Mouse (Mus musculus) limb, embryonic 10.5 days (tissue): ENCODE data around the gene Gtf2f2. TPM values are rescaled to one million over a fixed set of nuclear protein-coding genes. Genes with fewer than 3 reads are reported as not detected.

ENCODE experiments used
- DNase-seq: peaks from one replicate; pipeline ENCODE4 v3.0.0-alpha.2; 2017; ENCODE audit warnings: low spot score
- H3K27ac ChIP-seq: fragments of 300-500 bp; sonication (generic); 2 replicates; pipeline ENCODE4 v1.5.1; 2016; ENCODE audit warnings: mild to moderate bottlenecking
- H3K27me3 ChIP-seq: fragments of 300-500 bp; sonication (generic); 2 replicates; pipeline ENCODE4 v1.6.1; 2016; ENCODE audit warnings: low read depth, mild to moderate bottlenecking; ENCODE audit not compliant: poor library complexity, severe bottlenecking
- H3K36me3 ChIP-seq: fragments of 300-500 bp; sonication (generic); 2 replicates; pipeline ENCODE4 v1.6.1; 2016; ENCODE audit warnings: mild to moderate bottlenecking, moderate library complexity
- H3K4me1 ChIP-seq: fragments of 300-500 bp; sonication (generic); 2 replicates; pipeline ENCODE4 v1.6.1; 2016
- H3K4me3 ChIP-seq: fragments of 300-500 bp; sonication (generic); 2 replicates; pipeline ENCODE4 v1.5.1; 2016; ENCODE audit warnings: mild to moderate bottlenecking, moderate library complexity
- H3K9me3 ChIP-seq: fragments of 300-500 bp; sonication (generic); replicated peaks from 2 replicates; pipeline ENCODE4 v1.6.1; 2016; ENCODE audit warnings: mild to moderate bottlenecking
- WGBS: fragments of 180-500 bp; shearing (Covaris S2); methylation state at CpG from one replicate; pipeline ENCODE4 v1.1.7; 2016; 5-methylcytosine and 5-hydroxymethylcytosine counted together
- polyA plus RNA-seq: library from polyadenylated mRNA; unstranded; fragments of >200 nt; fragmentation: Nextera tagmentation; extraction: Ambion mirVana; gene quantifications from 2 replicates; pipeline ENCODE4 v1.2.1, GENCODE M21; 2016

Gene Gtf2f2
- polyA plus RNA-seq = 60.1 and 67.9 TPM in 2 replicates

DNA sequence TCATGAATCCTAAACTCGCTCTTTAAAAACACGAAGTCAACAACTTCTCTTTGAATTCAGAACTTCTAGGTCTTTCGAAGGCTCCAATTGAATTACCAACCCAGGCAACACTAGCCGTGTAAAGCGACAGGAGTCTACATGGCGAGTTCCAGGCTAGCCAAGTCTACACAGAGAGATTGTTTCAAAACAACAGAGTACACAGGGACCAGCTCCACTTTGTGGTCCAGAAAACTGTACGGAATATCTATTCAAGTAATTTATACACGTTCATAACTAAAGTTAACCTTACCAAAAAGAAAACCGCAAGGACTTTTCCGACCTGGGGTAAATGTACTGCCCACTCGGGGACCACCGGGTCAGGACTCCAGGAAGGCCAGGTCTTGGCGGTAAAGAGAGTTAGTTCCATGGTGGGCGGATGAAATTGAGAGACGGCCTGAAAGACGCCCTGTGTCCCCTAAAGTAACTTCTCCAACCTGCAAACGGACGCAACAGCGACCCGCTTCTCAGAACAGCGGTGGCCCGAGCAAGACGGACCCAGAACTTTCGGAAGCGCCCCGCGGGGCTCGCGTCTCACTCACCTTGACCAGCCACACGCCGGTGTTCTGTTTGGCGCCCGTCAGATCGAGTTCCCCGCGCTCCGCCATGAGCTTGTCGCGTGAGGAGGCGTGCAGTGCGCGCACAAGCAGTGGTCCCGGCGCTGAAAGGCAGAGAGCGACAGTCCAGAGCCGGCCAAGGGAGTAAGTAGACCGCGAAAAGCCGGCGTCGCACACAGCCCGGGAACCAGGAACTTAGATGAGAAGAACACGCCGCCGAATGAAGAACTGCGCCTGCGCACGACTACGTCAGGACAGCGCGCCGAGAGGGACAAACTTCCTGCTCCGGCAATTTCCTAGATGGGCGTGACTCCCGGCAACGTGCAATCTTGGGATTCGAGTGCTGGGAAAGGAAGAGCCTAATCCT lies at the start of gene Gtf2f2:
Gene Gtf2f2, minus strand, starts transcription at position 764 of the 960 bp plus-strand sequence.
- Histone ChIP-seq H3K9me3 (no peaks in the 10 kb centered on the region), H3K27me3 (no peaks in the 10 kb centered on the region), H3K4me3 (peak within 1 kb of the TSS; percentile 94), H3K27ac (peak within 1 kb of the TSS; percentile 89), H3K36me3 (peaks cover 19% of the 10 kb centered on the region), H3K4me1 (peaks cover 21% of the 10 kb centered on the region)
- WGBS = 1% methylated on average over 67 of the region's 67 CpGs
- DNase-seq = peak; percentile 97

DNA sequence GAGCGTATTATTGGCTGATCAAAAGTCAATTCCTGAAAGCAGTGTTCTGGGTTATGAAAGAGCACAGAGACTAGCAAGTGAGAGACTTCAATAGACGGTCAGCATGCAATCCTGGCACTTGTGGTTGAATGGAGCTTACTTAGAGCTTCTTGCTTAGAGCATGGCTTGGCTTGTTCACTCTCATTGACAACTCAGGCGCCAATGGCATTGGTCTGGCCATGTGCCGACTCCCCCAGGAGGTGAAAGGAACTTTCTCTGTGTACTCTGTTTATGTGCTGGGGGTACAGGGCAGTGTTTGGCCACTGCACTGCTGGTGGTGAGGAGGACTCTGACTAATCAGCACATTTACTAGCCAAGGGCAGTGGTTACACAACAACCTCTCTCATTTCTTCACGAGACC lies 48.8 kb upstream of the Gtf2f2 start:
- no peak for DNase-seq
- 77% methylated on average over 5 of the region's 5 CpGs for WGBS
- Histone ChIP-seq H3K4me3 (no peak overlapping the region), H3K27ac (no peak overlapping the region), H3K4me1 (peaks cover 10% of the 10 kb centered on the region), H3K9me3 (no peaks in the 10 kb centered on the region), H3K27me3 (no peaks in the 10 kb centered on the region), H3K36me3 (no peaks in the 10 kb centered on the region)

DNA sequence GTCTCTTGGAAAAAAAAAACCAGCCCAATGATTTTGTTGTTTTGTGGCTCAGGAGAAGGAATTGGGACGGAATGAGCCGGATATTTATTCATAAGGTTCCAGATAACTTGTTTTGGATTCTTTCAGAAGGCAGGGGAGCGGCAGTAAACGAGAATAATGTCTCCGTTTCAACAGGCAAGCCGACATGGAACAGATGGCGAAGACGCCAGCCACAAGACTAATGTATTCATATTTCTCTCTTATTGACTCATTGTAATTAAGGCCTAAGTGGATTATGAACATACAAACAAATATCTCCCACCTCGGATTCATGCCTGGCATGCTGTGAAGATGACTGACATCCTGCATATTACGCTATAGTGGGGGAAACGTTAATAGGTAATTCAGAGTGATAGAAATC lies 43.1 kb upstream of the Gtf2f2 start:
- no peaks in the 10 kb centered on the region for H3K9me3 ChIP-seq
- DNase-seq = no peak
- no peak overlapping the region for H3K27ac ChIP-seq
- WGBS = 92% methylated on average over 11 of the region's 11 CpGs
- H3K4me1 ChIP-seq = no peaks in the 10 kb centered on the region
- H3K4me3 ChIP-seq = no peak overlapping the region
- no peaks in the 10 kb centered on the region for H3K27me3 ChIP-seq
- H3K36me3 ChIP-seq = no peaks in the 10 kb centered on the region

DNA sequence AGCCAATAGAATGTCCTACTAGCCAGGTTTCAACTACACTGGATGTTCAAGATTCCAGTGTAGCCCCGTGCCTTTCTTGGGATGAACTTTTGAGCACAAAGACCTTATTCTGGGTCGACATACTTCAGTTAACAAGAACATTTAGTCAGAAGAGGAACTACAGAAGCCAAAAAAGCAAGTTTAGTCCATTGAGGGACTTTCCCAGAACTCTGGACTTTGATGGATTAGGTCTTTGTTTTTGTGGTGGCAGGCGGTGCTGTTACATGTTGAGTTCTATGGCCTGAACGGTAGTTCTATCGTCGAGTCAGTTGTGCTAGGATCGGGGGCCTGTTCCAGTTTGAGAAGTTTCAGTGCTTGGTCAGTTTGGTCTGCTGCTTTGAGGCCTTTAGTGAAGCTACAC lies 41.3 kb upstream of the Gtf2f2 start:
- no peaks in the 10 kb centered on the region for H3K4me1 ChIP-seq
- H3K27ac ChIP-seq = no peak overlapping the region
- no peaks in the 10 kb centered on the region for H3K9me3 ChIP-seq
- H3K4me3 ChIP-seq = no peak overlapping the region
- no peak for DNase-seq
- WGBS = 88% methylated on average over 7 of the region's 7 CpGs
- no peaks in the 10 kb centered on the region for H3K27me3 ChIP-seq
- no peaks in the 10 kb centered on the region for H3K36me3 ChIP-seq

DNA sequence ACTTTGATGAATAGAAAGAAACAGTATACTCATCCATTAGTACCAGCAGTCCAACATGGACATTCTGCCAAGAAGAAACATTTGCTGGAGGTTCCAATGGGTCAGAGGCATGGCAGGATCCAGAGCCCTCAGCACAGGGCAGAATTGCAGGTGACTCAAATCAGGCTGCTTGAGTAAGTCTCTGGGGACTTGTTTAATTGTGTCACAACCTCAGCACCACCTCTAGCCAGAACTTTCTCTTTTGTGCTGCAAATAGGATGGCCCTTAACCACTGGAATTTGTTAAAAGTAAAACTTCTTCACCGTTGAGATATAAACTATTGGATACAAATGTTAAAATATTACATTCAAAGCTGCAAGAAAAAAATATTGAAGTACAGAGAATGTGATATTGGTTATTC lies 35.1 kb upstream of the Gtf2f2 start:
- WGBS = 65% methylated on average over 1 of the region's 1 CpGs
- Histone ChIP-seq H3K36me3 (no peaks in the 10 kb centered on the region), H3K4me3 (no peak overlapping the region), H3K4me1 (peaks cover 4% of the 10 kb centered on the region; the same call in 1 of the 2 replicates), H3K27me3 (no peaks in the 10 kb centered on the region), H3K27ac (no peak overlapping the region), H3K9me3 (no peaks in the 10 kb centered on the region)
- no peak for DNase-seq

DNA sequence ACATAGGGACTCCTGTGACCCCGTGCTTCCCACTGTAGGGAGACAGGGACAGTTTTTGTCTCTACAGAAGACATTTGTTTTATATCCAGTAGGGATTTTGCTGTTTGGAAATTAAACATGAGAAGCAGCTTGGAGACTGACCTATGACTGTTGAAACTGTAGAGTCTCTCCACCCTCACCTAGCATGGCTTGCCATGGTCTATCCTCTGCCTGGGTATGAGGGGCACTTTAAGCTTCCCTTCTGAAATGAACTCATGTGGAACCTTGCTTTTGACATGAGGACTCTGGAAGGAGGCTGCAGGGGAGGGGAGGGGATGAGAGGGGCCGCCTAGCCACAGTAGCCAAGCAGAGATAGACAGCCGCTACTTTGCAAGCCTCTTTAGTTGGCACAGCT lies 33.5 kb upstream of the Gtf2f2 start:
- Histone ChIP-seq H3K27me3 (no peaks in the 10 kb centered on the region), H3K27ac (no peak overlapping the region), H3K4me1 (peaks cover 4% of the 10 kb centered on the region; the same call in 1 of the 2 replicates), H3K4me3 (no peak overlapping the region), H3K36me3 (no peaks in the 10 kb centered on the region), H3K9me3 (no peaks in the 10 kb centered on the region)
- WGBS = 73% methylated on average over 3 of the region's 3 CpGs
- DNase-seq = no peak

DNA sequence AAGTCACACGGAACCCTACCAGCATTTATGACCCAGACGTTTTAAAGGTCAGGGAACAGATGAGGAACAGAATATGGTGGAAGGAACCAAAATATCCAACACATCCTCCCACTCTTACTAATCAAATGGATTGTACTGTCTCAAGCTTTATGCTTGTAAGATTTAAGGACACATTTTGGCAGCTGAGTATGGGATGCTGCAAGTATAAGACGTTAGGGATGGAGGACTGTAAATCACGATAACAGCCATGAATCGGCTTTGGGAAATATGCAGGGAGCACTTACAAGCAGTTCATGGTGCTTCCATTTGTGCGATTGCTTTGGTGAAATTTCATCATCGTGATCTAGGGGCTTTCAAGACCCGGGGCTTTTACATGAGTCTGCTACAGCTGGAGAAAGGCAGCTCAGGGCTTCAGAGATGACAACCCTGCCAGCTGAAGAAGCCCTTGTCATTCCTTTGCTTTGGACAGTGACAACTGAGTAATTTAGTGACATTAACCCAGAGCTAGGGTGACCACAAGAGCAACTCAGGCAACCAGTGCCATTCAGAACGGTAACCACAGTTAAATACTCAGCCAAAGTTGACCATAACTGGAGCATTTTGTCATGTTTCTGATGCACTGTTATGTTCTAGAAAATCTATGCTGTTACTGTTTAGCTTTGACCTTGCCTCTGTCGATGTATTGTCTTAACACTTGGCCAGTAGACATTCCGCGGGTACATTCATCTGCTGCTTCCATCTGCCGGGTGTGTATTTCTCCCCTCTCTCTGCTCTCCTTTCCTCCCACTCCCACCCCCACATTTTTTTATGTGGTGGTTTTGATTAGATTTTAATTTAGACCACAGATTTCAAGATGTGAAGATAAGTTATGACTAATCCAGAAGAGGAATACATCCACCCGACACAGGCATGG lies 32.8 kb upstream of the Gtf2f2 start:
- no peak overlapping the region for H3K4me3 ChIP-seq
- no peak overlapping the region for H3K27ac ChIP-seq
- DNase-seq = no peak
- H3K36me3 ChIP-seq = no peaks in the 10 kb centered on the region
- H3K4me1 ChIP-seq = peaks cover 4% of the 10 kb centered on the region; the same call in 1 of the 2 replicates
- 86% methylated on average over 14 of the region's 14 CpGs for WGBS
- H3K9me3 ChIP-seq = no peaks in the 10 kb centered on the region
- no peaks in the 10 kb centered on the region for H3K27me3 ChIP-seq

DNA sequence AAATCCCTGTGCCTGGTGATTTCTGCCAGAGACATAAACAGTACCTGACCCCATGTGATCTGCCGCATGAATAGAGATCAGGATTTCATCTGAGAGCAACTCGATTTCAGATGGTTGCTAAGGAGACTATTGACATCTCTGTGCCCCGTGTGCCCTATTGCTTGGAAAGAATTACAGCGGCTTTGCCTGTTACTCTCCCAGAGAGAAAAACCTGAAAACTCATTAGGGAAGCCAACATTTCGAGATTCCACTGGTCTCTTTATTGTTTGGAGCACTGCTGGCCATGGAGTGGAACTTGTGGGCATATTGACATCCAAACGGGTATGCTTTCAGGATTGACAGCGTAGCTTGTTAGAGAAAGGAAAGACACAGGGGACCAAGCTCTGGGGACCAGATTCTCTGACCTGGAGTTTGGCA lies 22.6 kb upstream of the Gtf2f2 start:
- H3K27ac ChIP-seq = peak overlapping the region; percentile 75
- H3K27me3 ChIP-seq = no peaks in the 10 kb centered on the region
- H3K4me1 ChIP-seq = peaks cover 38% of the 10 kb centered on the region
- peak overlapping the region; percentile 27 for H3K4me3 ChIP-seq
- DNase-seq = peak; percentile 44
- H3K36me3 ChIP-seq = no peaks in the 10 kb centered on the region
- H3K9me3 ChIP-seq = no peaks in the 10 kb centered on the region
- WGBS = 27% methylated on average over 7 of the region's 7 CpGs

DNA sequence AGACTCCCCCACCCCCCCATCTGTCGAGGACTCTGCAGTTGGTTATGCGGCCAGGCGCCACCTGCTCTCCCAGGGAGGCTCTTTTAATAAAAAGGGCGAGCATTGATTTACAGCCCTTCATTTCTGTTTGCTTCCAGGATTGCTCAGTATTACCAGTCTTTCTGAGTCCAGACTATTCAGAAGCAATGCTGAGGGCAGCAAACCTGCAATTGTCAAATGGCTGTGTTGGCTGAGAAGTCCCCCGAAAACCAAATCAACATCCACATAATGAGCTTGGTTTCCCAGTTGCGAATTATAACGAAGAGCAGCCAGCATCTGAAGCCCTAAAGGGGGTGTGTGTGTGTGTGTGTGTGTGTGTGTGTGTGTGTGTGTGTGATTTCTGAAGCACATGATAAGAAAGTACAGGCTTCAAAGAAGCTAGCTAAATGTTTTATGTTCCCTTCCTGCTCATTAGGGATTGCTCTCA lies 22.0 kb upstream of the Gtf2f2 start:
- Histone ChIP-seq H3K27me3 (no peaks in the 10 kb centered on the region), H3K36me3 (no peaks in the 10 kb centered on the region), H3K4me3 (no peak overlapping the region; the same call in 1 of the 2 replicates), H3K27ac (peak overlapping the region; percentile 75), H3K9me3 (no peaks in the 10 kb centered on the region), H3K4me1 (peaks cover 38% of the 10 kb centered on the region)
- DNase-seq = peak; percentile 59
- WGBS = 28% methylated on average over 7 of the region's 7 CpGs

DNA sequence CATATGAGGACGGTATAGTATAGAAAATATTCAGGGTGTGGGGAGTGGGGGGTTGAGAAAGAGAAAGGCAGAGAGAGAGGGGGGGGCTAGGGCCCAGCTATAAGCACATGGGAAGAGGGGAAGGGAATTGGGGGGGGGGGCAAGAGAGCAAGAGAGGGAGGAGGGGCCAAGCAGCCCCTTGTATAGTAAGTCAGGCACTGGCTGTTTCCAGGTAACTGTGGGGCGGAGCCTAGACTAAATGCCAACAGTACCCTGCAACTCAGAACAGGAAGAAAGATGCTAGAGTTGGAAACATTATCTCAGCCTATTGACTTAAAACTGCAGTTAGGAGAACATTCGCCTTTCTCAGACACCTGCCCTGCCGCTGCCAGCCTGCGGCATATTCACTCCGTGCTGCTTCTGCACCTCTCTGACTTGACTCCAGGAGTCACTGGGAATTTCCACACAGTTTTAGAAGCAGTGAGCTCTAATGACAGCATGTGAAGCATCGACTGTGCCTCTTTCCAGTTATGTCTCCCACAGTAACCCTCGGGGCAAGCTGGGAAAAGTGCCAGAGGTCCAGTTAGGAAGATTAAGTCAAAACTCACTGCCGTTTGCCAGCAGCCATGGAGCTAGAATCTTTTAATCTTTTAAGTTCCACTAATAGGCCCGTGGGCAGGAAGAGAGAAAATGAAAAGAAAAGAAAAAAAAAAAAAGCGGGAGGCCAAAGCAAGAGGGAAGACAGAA lies 20.6 kb upstream of the Gtf2f2 start:
- no peak for DNase-seq
- peak overlapping the region; percentile 75 for H3K27ac ChIP-seq
- H3K27me3 ChIP-seq = no peaks in the 10 kb centered on the region
- H3K4me1 ChIP-seq = peaks cover 38% of the 10 kb centered on the region
- H3K4me3 ChIP-seq = no peak overlapping the region
- WGBS = 62% methylated on average over 11 of the region's 11 CpGs
- H3K9me3 ChIP-seq = no peaks in the 10 kb centered on the region
- no peaks in the 10 kb centered on the region for H3K36me3 ChIP-seq

DNA sequence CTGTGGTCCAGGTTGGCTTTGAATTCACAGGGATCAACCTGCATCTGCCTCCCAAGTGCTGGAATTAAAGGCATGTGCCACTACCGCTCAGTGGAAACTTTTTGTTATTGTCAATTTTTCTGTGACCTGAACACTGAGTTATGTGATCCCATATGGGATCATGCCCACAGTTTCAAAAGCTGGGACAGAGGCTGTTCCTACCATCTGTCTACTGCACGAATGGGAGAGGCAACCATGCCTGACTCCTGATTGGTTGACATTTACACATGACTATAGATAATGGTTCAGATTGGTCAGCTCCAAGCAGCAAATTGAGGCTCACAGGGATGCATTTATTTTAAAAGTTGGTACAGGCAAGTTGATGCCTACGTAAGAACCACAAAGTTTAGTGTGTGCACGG lies 14.0 kb upstream of the Gtf2f2 start:
- H3K4me1 ChIP-seq = 0 out of 2 replicates have a peak, but pooled peaks cover 3% of the 10 kb centered on the region
- H3K9me3 ChIP-seq = no peaks in the 10 kb centered on the region
- no peak overlapping the region for H3K27ac ChIP-seq
- no peak for DNase-seq
- H3K36me3 ChIP-seq = no peaks in the 10 kb centered on the region
- no peak overlapping the region for H3K4me3 ChIP-seq
- 92% methylated on average over 4 of the region's 4 CpGs for WGBS
- no peaks in the 10 kb centered on the region for H3K27me3 ChIP-seq
